Mouse (Mus musculus) monocyte, adult 5-6 weeks (primary cell): ENCODE data around the gene Napb. TPM values are rescaled to one million over a fixed set of nuclear protein-coding genes. Genes with fewer than 3 reads are reported as not detected.

ENCODE experiments used
- ATAC-seq: fragments of 153-309, 156-312 bp; replicated peaks from 2 replicates; pipeline ENCODE4 v1.8.0; 2017; ENCODE audit warnings: mild to moderate bottlenecking; ENCODE audit not compliant: low TSS enrichment, insufficient number of reproducible peaks, severe bottlenecking, poor library complexity, low FRiP score
- total RNA-seq: library from RNA; stranded (forward); fragments of 200-1000, 200-491, 200-594 nt; gene quantifications from 3 replicates; pipeline ENCODE4 v1.2.3, GENCODE M21; 2017

Gene Napb
- total RNA-seq, 1 experiment from 2014 or later = 0.57 TPM

DNA sequence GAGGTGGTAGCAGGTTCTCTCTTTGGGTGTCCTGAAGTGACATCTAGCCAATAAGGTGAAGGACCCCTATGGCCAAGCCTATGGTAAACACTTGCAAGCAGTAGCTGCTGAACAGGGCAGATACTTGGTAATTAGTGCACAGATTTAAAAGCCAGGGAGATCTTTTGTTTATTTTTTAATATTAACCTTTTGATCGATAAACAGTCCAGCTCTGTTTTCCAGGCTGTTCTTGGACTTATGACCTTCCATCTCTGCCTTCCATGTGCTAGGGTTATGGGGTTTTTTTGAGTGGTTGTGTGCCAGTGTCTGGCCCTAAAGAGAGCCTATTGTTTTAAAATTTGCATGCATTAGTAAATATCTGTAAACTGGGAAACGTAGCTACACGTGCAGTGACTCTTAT, 42.0 kb downstream of the Napb start:
- ATAC-seq = no peak

DNA sequence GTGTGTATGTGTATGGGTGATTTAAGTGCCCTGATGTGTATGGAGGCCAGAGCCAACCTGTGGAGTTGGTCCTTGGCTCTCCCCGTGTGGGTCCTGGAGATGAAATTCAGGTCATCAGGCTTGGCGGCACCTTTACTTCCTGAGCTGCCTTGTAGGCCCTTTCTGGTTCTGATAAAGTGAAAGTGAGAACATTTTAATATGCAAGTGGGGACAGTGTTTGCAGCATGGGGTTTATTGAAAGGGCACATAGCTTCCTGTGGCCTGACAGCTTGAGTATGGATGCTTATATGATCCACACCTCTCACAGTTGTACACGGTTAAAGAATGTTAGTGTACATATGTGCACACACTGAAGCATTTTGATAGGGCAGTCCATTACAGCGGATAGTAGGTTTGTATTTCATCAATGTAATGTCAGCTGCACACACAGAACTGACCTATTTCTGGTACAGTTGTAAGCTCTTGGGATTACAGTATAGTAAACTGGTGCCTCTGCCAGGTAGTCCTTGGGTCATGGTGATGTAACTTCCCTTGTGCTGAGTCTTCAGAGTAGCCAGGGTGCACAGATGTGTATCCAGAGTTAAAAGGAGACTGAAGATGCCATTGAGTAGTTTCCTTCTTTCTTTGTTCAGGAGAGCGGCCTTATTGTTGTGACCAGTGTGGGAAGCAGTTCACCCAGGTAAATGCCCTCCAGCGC, 42.7 kb downstream of the Napb start:
- no peak for ATAC-seq

- ATAC-seq = no peak
Measured at GRCm38 (mm10) chr2:148687971-148688370, 44.3 kb downstream of the Napb start.

DNA sequence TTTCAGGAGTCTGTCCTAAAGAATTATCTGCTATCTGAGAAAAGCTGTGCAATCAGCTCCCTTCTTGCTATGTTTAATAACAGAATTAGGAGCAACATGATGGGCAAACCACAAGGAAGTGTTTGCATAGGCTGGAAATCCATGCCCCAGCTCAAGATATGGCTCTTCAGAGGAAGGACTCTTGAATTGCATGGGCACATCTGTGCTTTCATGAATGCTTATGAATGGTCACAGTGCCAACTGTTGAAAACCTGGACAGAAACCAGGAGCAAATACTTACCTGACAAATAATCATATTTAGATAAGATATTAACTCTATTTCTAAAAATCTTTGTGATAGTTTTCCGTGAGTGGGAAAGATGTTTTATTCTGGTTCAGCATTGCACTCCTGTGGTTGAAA, 45.4 kb downstream of the Napb start:
- no peak for ATAC-seq

GRCm38 (mm10) chr2:148685709-148686108, 46.6 kb downstream of the Napb start:
- ATAC-seq = peak; percentile 56

GRCm38 (mm10) chr2:148684972-148685371, 47.3 kb downstream of the Napb start:
- ATAC-seq = no peak

DNA sequence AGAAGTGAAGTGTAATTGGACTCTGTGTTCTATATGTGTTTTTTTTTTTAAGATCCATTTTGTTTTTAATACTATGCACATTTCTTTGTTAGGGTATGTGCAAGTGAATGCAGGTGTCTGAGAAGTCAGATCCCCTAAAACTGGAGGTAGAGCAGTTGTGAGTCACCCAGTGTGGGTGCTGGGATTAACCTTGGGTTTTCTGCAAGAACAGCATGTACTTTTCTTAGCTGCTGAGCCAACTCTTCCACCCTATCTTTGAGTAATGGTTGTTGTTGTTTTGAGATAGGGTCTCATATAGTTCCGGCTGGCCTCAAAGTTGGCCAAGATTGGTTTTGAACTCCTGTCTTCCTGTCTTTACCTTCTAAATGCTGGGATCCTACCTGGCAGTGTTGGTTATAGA, 49.2 kb downstream of the Napb start:
- ATAC-seq = no peak

- ATAC-seq = peak; percentile 6; the same call in 1 of the 2 replicates
Measured at GRCm38 (mm10) chr2:148681461-148681891, 50.8 kb downstream of the Napb start.

GRCm38 (mm10) chr2:148680775-148681291, 51.4 kb downstream of the Napb start, which contains the start of gene Gzf1:
Gzf1 (plus strand) TSS chr2:148681023.
- ATAC-seq = peak; percentile 85

- no peak for ATAC-seq
Measured at GRCm38 (mm10) chr2:148679346-148679745, 52.9 kb downstream of the Napb start.

- ATAC-seq = no peak
Measured at GRCm38 (mm10) chr2:148677801-148678200, 54.5 kb downstream of the Napb start.

- peak; percentile 97 for ATAC-seq
Measured at GRCm38 (mm10) chr2:148672199-148673096, 59.8 kb downstream of the Napb start, which contains the start of gene Nxt1. Nxt1 (plus strand) TSS chr2:148672601.

DNA sequence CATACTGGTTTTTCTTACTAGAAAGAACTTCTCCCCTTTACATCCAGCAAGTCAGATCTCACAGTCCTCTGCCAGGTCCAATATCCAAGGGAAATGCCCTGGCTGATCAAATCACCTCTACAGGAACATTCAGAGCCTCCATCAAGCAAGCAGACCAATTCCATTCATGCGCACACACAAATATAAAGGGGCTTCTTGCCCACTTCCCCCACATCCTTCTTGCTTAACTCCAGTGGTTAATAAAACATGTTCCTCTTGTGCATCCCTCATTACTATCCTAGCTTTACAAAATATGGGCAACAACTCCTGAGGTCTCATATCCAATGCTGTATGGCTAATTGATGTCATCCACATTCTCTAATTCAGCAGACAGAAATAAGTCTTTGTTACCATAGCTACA, 68.8 kb downstream of the Napb start:
- no peak for ATAC-seq

DNA sequence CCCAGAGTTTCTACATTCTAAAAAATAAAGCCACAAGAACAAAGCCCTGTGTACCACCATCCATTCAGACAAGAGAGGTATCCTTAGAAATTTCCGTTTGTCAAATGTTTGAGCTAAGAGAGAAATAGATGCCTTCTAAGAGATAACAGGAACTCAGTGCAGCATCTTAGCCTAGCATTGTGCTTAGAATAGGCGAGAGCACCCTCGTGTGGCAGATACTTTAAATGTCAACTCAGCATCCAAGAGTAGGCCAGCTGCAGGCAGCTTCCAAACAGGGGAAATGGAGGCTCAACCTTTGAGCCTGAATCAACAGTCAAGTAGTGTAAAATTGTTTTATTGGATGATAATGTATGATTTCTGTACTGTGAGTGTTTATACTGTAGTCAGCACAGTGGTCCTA, 77.3 kb downstream of the Napb start:
- ATAC-seq = peak; percentile 93

GRCm38 (mm10) chr2:148650587-148651357, 81.5 kb downstream of the Napb start:
- no peak for ATAC-seq

DNA sequence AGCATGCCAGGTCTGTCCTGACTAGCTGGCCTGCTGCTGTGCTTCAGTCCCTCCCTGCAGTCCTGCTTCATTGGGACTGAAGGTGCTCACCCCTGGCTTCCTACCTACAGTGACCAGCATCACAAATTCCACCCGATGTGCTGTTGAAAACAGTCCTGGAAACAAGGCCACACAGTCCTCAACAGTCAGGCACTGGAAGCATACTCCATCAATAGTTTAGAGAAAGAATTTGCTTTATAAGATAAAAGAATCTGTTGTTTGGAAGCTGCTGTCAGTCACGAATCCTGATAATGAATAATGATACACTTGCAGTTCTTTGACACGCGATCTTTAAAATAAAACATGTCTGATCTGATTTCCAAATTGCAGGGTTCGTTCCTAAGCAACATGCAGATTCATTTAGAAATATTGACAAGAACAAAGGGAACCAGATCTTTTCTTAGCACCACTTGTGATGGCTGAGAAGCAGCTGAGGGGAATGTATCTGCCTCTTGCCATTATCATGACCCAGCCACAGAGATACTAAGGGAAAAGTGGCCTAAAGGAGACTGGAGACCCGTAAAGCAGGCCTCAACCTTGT, 87.8 kb downstream of the Napb start:
- ATAC-seq = no peak
